Mouse (Mus musculus) liver, embryonic 14.5 days (tissue): ENCODE results near the gene Brinp2. TPM values are rescaled to one million over a fixed set of nuclear protein-coding genes. Genes with fewer than 3 reads are reported as not detected.
A peak's percentile ranks its signal among the peaks of the same experiment; 100 is the strongest.

Experiments used
- ATAC-seq: fragments of 200-750 bp; cut with Nextera tagmentation; 2 replicates; pipeline ENCODE4 v1.8.0; 2017; ENCODE audit warnings: moderate number of reproducible peaks, mild to moderate bottlenecking, moderate library complexity; ENCODE audit not compliant: insufficient read depth
- DNase-seq, 3 experiments: peaks; one replicate each; pipeline ENCODE4 v3.0.0-alpha.2; 2012 to 2013; ENCODE audit warnings: low read depth in 3 of 3, low spot score in 3 of 3
- H3K27ac ChIP-seq: fragments of 300-500 bp; sonication (generic); 2 replicates; pipeline ENCODE4 v1.5.1; 2014; ENCODE audit warnings: moderate library complexity, mild to moderate bottlenecking, control low read depth, inconsistent platforms
- H3K27me3 ChIP-seq: fragments of 300-500 bp; sonication (generic); 2 replicates; pipeline ENCODE4 v1.6.1; 2014; ENCODE audit warnings: mild to moderate bottlenecking, low read length, moderate library complexity; ENCODE audit not compliant: control insufficient read depth, insufficient read depth
- H3K36me3 ChIP-seq: fragments of 300-500 bp; sonication (generic); replicated peaks from 2 replicates; pipeline ENCODE4 v1.6.1; 2014; ENCODE audit warnings: low read depth; ENCODE audit not compliant: control insufficient read depth, insufficient read depth
- H3K4me1 ChIP-seq, 2 experiments: fragments of 200-500 bp in 1 of 2; fragments of 300-500 bp in 1 of 2; sonication (generic) in 1 of 2; replicated peaks; 2 replicates each; pipeline ENCODE4 v1.6.1; 2012 to 2014; ENCODE audit warnings: antibody characterized with exemption in 1 of 2, inconsistent platforms in 1 of 2, low read length in 1 of 2; ENCODE audit not compliant: control insufficient read depth in 2 of 2, insufficient read depth in 2 of 2
- H3K4me2 ChIP-seq: fragments of 300-500 bp; sonication (generic); 2 replicates; pipeline ENCODE4 v1.6.1; 2014; ENCODE audit warnings: low read depth, mild to moderate bottlenecking, control low read depth, moderate library complexity
- H3K4me3 ChIP-seq, 2 experiments: fragments of 200-500 bp in 1 of 2; fragments of 300-500 bp in 1 of 2; sonication (generic) in 1 of 2; 2 replicates each; pipeline ENCODE4 v1.5.1; 2012 to 2014; ENCODE audit warnings: low read depth in 2 of 2, low read length in 2 of 2, mild to moderate bottlenecking in 2 of 2, control low read depth in 1 of 2, inconsistent platforms in 1 of 2, moderate library complexity in 1 of 2; ENCODE audit not compliant: insufficient read depth in 1 of 2
- H3K9ac ChIP-seq: fragments of 300-500 bp; sonication (generic); replicated peaks from 2 replicates; pipeline ENCODE4 v1.6.1; 2014; ENCODE audit warnings: mild to moderate bottlenecking, control low read depth, moderate library complexity
- H3K9me3 ChIP-seq: fragments of 300-500 bp; sonication (generic); 2 replicates; pipeline ENCODE4 v1.6.1; 2016; ENCODE audit warnings: low read length, mixed read lengths; ENCODE audit not compliant: control insufficient read depth
- CTCF ChIP-seq: IDR thresholded peaks from 2 replicates; pipeline ENCODE4 v1.5.1; 2016; ENCODE audit warnings: antibody characterized with exemption, low read depth, control low read depth
- EP300 ChIP-seq: IDR thresholded peaks from 2 replicates; pipeline ENCODE4 v1.6.1; 2016; ENCODE audit warnings: antibody characterized with exemption, low read depth
- WGBS: fragments of 180-500 bp; shearing (Covaris S2); extraction: QIAGEN DNeasy Blood & Tissue Kit; methylation state at CpG from one replicate; pipeline ENCODE4 v1.1.7; 2014; ENCODE audit not compliant: insufficient replicate concordance; 5-methylcytosine and 5-hydroxymethylcytosine counted together
- polyA plus RNA-seq, 2 experiments: library from polyadenylated mRNA; depleted of rRNA in 1 of 2; stranded (reverse) in 1 of 2; unstranded in 1 of 2; fragments of >200 nt; fragmentation: Nextera tagmentation in 1 of 2; extraction: Ambion mirVana in 1 of 2; gene quantifications; 2 replicates each; pipeline versions ENCODE4 v1.2.1 to v1.2.3; 2012 to 2014

Brinp2 gene
- polyA plus RNA-seq, 2 experiments = not detected

DNA sequence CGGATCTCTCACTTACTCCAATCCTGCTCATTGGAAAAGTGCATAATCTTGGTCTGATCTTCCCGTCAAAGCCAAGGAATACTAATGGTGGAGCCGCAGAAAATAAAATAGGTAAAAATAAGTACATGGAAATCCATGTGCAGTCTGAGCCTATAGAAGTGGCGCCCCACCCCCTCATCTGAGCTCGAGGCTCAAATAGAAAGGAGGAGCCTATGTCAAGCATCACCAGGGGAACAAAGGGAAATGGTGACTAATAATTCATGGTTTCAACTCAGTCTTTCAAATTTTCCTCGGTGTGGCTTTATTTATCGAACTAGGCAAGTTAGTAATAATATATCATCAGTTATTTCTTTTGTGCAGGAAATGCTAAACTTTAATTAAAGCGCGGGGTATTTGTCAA is 84.1 kb downstream of the Brinp2 start:
- no peak overlapping the region for H3K27ac ChIP-seq
- no peak for TF ChIP-seq CTCF
- H3K9ac ChIP-seq = no peak overlapping the region
- DNase-seq (no peak), ATAC-seq (no peak)
- no peaks in the 10 kb centered on the region for H3K4me1 ChIP-seq
- WGBS = 66% methylated on average over 9 of the region's 9 CpGs
- H3K9me3 ChIP-seq = no peaks in the 10 kb centered on the region
- H3K27me3 ChIP-seq = no peaks in the 10 kb centered on the region
- no peak overlapping the region for H3K4me2 ChIP-seq
- no peak overlapping the region for H3K4me3 ChIP-seq
- H3K36me3 ChIP-seq = no peaks in the 10 kb centered on the region

DNA sequence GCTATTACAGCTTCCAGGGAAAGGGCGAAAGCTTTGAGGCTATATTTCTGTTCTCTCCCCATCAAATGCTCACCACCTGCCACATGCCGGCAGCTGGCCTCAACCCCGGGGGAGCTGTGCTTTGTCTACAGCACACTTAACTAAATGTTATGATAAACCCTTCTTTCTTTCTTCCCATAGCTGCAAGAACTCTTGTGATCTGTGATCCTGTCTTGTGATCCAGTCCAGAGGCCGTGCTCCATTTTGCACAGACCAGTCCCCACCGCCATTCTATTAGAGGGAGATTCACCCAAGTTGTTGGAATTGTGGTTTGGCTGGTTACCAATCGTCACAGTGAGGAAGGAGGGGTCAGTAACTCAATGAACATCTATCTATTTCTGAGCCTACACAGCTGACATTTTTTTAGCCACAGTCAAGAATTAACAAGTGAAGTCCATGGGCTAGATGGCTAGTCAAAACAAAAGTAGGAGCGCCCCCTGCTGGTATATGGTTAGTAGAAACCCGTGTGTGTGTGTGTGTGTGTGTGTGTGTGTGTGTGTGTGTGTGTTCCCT is 89.0 kb downstream of the Brinp2 start:
- ATAC-seq = no peak

DNA sequence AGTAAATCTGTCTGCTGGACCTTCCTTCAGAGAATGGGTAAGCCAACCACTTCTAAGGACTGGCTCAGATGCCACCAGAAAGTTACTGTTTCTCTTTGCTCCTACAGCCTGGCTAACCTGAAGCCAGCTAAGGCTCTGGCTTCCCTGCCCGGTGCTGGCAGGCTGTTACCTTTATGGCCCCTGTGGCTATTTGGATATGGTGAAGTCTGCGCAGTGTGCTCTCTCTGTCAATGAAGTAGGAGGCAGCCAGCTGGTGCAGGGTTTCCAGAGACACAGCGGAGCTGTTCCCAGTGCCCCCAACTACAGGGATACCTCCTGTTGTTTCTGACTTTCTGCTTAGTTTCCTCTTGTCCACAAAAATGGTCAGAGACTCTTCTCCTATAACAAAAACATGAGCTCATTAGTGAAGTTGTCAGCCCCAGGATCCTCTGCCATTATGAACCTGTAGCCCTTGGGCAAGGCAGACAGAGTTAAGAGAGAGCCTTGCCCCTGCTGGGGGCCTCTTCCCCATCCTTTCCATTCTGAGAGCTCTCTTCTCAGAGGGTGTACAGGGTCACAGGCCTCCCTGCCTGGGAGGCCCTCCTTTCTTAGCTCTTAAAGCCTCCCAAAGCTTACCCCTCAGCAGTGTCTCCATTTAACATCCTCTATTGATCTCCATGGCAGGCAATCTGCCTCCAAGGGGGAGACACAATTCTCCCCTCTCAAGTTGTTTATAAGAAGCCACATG is 89.7 kb downstream of the Brinp2 start:
- H3K9ac ChIP-seq = no peak overlapping the region
- 51% methylated on average over 3 of the region's 3 CpGs for WGBS
- no peak for ATAC-seq
- no peaks in the 10 kb centered on the region for H3K9me3 ChIP-seq
- H3K27me3 ChIP-seq = no peaks in the 10 kb centered on the region
- no peak for DNase-seq
- H3K4me3 ChIP-seq = no peak overlapping the region
- H3K27ac ChIP-seq = no peak overlapping the region
- H3K4me2 ChIP-seq = no peak overlapping the region
- H3K36me3 ChIP-seq = no peaks in the 10 kb centered on the region
- no peak for TF ChIP-seq EP300
- TF ChIP-seq CTCF = no peak
- no peaks in the 10 kb centered on the region for H3K4me1 ChIP-seq

More for the DNA sequence above, 89.0 kb downstream of the Brinp2 start:
- no peaks in the 10 kb centered on the region for H3K36me3 ChIP-seq
- no peak for TF ChIP-seq EP300
- no peak for TF ChIP-seq CTCF
- H3K27ac ChIP-seq = no peak overlapping the region
- peak in 1 of 3 experiments; percentile 9 for DNase-seq
- no peak overlapping the region for H3K4me2 ChIP-seq
- no peaks in the 10 kb centered on the region for H3K4me1 ChIP-seq
- H3K4me3 ChIP-seq = no peak overlapping the region
- no peak overlapping the region for H3K9ac ChIP-seq
- 49% methylated on average over 8 of the region's 8 CpGs for WGBS
- no peaks in the 10 kb centered on the region for H3K9me3 ChIP-seq
- H3K27me3 ChIP-seq = no peaks in the 10 kb centered on the region

DNA sequence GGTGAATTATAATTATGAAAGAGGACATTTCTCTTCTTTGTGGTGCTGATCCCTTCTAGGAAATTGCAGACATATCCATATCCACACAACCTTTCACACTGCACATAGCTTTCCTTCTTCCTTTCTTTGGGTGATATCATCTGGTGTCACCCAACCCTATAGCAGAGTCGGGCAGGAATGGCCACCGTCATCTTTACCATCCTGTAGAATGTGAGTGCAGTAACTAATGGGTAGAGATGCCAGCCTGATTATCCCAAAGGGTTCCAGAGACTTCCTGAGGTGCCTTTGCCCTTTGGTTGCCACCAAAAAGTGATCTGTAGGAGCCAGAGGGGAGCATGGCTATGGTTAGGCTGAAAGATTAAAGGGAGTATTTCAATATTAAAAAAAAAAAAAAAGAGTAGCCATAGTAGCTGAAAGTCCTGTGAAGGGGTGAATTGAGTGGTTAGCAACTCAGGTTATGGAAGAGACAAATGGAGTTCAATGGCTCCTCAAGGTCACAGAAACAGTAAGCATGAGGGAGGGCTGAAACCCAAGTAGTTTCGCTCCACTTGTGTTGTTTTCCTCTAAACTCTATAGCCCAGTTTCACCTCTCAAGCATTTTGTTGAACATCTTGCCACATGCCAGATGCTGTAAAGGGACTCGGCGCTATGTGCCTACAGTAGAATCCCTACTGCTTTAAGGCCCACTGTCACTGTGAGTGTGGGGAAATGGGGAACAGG is 96.5 kb downstream of the Brinp2 start:
- Histone ChIP-seq H3K4me3 (no peak overlapping the region), H3K9me3 (no peaks in the 10 kb centered on the region), H3K27me3 (no peaks in the 10 kb centered on the region), H3K9ac (no peak overlapping the region), H3K27ac (no peak overlapping the region), H3K4me2 (no peak overlapping the region), H3K4me1 (no peaks in the 10 kb centered on the region), H3K36me3 (no peaks in the 10 kb centered on the region)
- no peak for DNase-seq
- TF ChIP-seq CTCF (no peak), EP300 (no peak)
- WGBS = 69% methylated on average over 5 of the region's 5 CpGs
- no peak for ATAC-seq

DNA sequence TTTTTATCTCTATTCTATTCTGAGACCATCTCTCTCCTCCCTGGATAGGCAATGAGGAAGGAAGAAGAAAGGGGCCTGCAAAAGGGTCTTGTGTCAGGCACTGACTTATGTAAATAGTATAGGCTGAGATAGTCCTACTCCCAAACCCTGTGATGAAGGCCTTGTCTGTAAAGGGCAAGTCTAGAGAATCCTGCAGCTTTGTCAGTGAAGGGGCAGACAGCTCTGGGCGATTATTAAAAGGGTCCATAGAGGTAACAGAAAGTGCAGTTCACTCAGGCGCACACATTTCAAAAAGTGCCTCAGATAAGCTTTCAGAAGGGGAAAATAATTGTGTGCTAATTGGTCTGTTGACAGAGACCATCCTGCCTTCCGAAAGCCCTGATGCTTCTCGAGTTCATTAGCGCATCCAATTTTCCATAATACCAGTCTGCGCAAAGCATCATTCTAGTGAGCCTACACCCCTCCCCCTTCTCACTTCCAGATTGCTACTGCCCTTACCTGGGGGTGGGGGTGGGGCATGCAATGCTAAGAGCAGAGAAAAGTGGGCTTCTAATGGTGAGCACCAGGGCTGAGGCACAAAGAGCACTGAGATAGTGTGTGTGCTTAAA is 97.3 kb downstream of the Brinp2 start:
- no peaks in the 10 kb centered on the region for H3K27me3 ChIP-seq
- TF ChIP-seq CTCF = no peak
- TF ChIP-seq EP300 = no peak
- no peaks in the 10 kb centered on the region for H3K9me3 ChIP-seq
- no peaks in the 10 kb centered on the region for H3K36me3 ChIP-seq
- ATAC-seq (no peak), DNase-seq (no peak)
- no peak overlapping the region for H3K4me2 ChIP-seq
- H3K9ac ChIP-seq = no peak overlapping the region
- H3K4me3 ChIP-seq = no peak overlapping the region
- H3K27ac ChIP-seq = no peak overlapping the region
- WGBS = 70% methylated on average over 6 of the region's 6 CpGs
- H3K4me1 ChIP-seq = no peaks in the 10 kb centered on the region
